14 mouse cellular contexts compared by ENCODE assay signal in the genomic region with DNA sequence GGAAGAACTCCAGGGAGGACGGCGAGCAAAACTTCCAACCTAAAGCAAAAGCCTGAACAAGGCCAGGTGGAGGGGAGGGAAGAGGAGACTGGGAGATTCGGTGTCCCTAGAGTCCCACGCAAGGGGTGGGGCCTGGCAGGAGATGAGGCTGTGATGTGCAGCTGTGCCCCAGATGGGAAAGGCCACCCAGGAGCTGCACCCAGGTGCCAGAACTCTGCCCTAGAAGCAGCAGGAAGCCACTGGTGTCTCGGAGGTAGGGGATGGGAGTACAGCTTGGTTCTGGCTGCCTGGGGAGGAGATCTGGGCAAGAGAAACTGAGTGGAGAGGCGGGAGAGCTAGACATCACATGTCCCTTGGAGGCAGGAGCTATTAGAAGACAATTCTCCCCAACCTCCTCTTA. TPM values are rescaled to one million over a fixed set of nuclear protein-coding genes. Genes with fewer than 3 reads are reported as not detected.
DNase-seq lines count a peak whose midpoint lies in the region; ATAC-seq and TF ChIP-seq lines count a peak whose summit lies in the region.
"Had no signal": no experiment of that assay in that cellular context is flagged by ENCODE, and none has a peak within 500 bp of the region (broad histone marks: within the 10 kb centered on the region; RNA-seq: fewer than 3 reads in every experiment).

No protein-coding gene starts in this region.

- H3K4me1 ChIP-seq in hindbrain, postnatal 0 days (ENCODE audit: insufficient read depth, low read length), result peaks cover 21% of the 10 kb centered on the region
- peaks cover 20% of the 10 kb centered on the region for H3K4me1 ChIP-seq in hindbrain, embryonic 12.5 days
- H3K4me1 ChIP-seq in neural tube, embryonic 15.5 days, result peaks cover 45% of the 10 kb centered on the region
- H3K4me1 ChIP-seq in lung, adult 2 months (ENCODE audit: control insufficient read depth, insufficient read depth, low read length), result no peaks in the 10 kb centered on the region

- no peak for TF ChIP-seq CTCF in hindbrain, postnatal 0 days (IDR thresholded peaks at IDR 0.05; ENCODE audit: low read depth)
- TF ChIP-seq CTCF in lung, adult 2 months (IDR thresholded peaks at IDR 0.05; ENCODE audit: insufficient read depth, low read length), result no peak

- no peak overlapping the region for H3K27ac ChIP-seq in hindbrain, postnatal 0 days
- H3K27ac ChIP-seq in hindbrain, embryonic 12.5 days, result no peak overlapping the region
- no peak overlapping the region for H3K27ac ChIP-seq in neural tube, embryonic 15.5 days (replicated peaks)
- H3K27ac ChIP-seq: embryonic facial prominence, embryonic 10.5 days; heart, adult 2 months; hindbrain, embryonic 13.5 days; liver, embryonic 13.5 days had no signal

- H3K4me3 ChIP-seq in hindbrain, postnatal 0 days (ENCODE audit: low read length), result no peak overlapping the region
- no peak overlapping the region for H3K4me3 ChIP-seq in hindbrain, embryonic 12.5 days
- no peak overlapping the region for H3K4me3 ChIP-seq in neural tube, embryonic 15.5 days (replicated peaks)
- no peak overlapping the region for H3K4me3 ChIP-seq in lung, adult 2 months (replicated peaks; ENCODE audit: extremely low read depth, low read depth, low read length)
- H3K4me3 ChIP-seq: erythroblast, embryonic 14.5 days; heart, adult 2 months; hindbrain, embryonic 13.5 days; liver, embryonic 13.5 days; myocyte had no signal

- H3K9ac ChIP-seq in hindbrain, postnatal 0 days (replicated peaks; ENCODE audit: low read length), result no peak overlapping the region
- no peak overlapping the region for H3K9ac ChIP-seq in hindbrain, embryonic 12.5 days
- peak overlapping the region; percentile 20; the same call in 1 of the 2 replicates for H3K9ac ChIP-seq in neural tube, embryonic 15.5 days (replicated peaks)
- H3K9ac ChIP-seq: hindbrain, embryonic 13.5 days; liver, embryonic 13.5 days had no signal

- peak; percentile 8; the same call in 1 of the 2 replicates for ATAC-seq in cerebellum, adult (ENCODE audit: insufficient number of reproducible peaks, low FRiP score, low TSS enrichment)
- ATAC-seq in hindbrain, postnatal 0 days, result no peak
- ATAC-seq in hindbrain, embryonic 12.5 days (ENCODE audit: low FRiP score), result no peak
- no peak for ATAC-seq in neural tube, embryonic 15.5 days (ENCODE audit: low FRiP score)

- no peaks in the 10 kb centered on the region for H3K27me3 ChIP-seq in hindbrain, postnatal 0 days (ENCODE audit: insufficient read depth, low read length)
- H3K27me3 ChIP-seq in hindbrain, embryonic 12.5 days, result peaks cover 6% of the 10 kb centered on the region
- H3K27me3 ChIP-seq in neural tube, embryonic 15.5 days (replicated peaks), result 0 out of 2 replicates have a peak, but pooled peaks cover 5% of the 10 kb centered on the region

- 0 out of 2 replicates have a peak overlapping the region, but pooled peaks have one; percentile 7 for H3K4me2 ChIP-seq in hindbrain, postnatal 0 days (ENCODE audit: low read depth, low read length)
- no peak overlapping the region for H3K4me2 ChIP-seq in hindbrain, embryonic 12.5 days (replicated peaks)
- peak overlapping the region; percentile 76 for H3K4me2 ChIP-seq in neural tube, embryonic 15.5 days
- H3K4me2 ChIP-seq: liver, embryonic 13.5 days had no signal

- WGBS in hindbrain, postnatal 0 days, result 56% methylated on average over 6 of the region's 6 CpGs
- WGBS in hindbrain, embryonic 12.5 days, result 68% methylated on average over 6 of the region's 6 CpGs
- WGBS in neural tube, embryonic 15.5 days, result 54% methylated on average over 6 of the region's 6 CpGs
- WGBS in lung, adult 2 months, result 60% methylated on average over 6 of the region's 6 CpGs

- peaks cover 6% of the 10 kb centered on the region; the same call in 1 of the 2 replicates for H3K36me3 ChIP-seq in hindbrain, postnatal 0 days (ENCODE audit: insufficient read depth, low read length)
- peaks cover 9% of the 10 kb centered on the region for H3K36me3 ChIP-seq in hindbrain, embryonic 12.5 days
- H3K36me3 ChIP-seq in neural tube, embryonic 15.5 days, result peaks cover 9% of the 10 kb centered on the region
- H3K36me3 ChIP-seq: liver, embryonic 13.5 days had no signal

- H3K9me3 ChIP-seq in hindbrain, postnatal 0 days (ENCODE audit: low read length), result no peaks in the 10 kb centered on the region
- H3K9me3 ChIP-seq in hindbrain, embryonic 12.5 days (replicated peaks), result no peaks in the 10 kb centered on the region
- H3K9me3 ChIP-seq in neural tube, embryonic 15.5 days (replicated peaks), result no peaks in the 10 kb centered on the region
- H3K9me3 ChIP-seq: embryonic facial prominence, embryonic 10.5 days; hindbrain, embryonic 13.5 days; liver, embryonic 13.5 days had no signal

- TF ChIP-seq POLR2A in lung, adult 2 months (IDR thresholded peaks at IDR 0.05; ENCODE audit: borderline replicate concordance, extremely low read depth, low read depth, low read length), result no peak

- DNase-seq in cerebellum, adult 8-10 months, result no peak
- no peak for DNase-seq in hindbrain, postnatal 0 days (ENCODE audit: low spot score)
- peak; percentile 73 for DNase-seq in brain, adult 2 months (ENCODE audit: low read depth, low spot score)
- no peak for DNase-seq in lung, adult 2 months
- no peak for DNase-seq in testis, postnatal 10 days (ENCODE audit: low spot score)

RNA-seq across cellular contexts. Expression of a gene that starts 3.4 kb away (rescaled TPM):
- 9.9 and 14.3 TPM in 2 replicates for total RNA-seq in hindbrain, postnatal 0 days (2014; rRNA removed)
- 9.0 and 9.7 TPM in 2 replicates for polyA plus RNA-seq in hindbrain, postnatal 0 days (2015; fragmentation: Nextera tagmentation; extraction: Ambion mirVana)
- polyA plus RNA-seq in hindbrain, embryonic 12.5 days (2016; fragmentation: Nextera tagmentation; extraction: Ambion mirVana), result 4.7 TPM in 2 replicates
- polyA plus RNA-seq in neural tube, embryonic 15.5 days (2015; fragmentation: Nextera tagmentation; extraction: Ambion mirVana), result 11.9 and 12.0 TPM in 2 replicates
- polyA plus RNA-seq in lung, adult 2 months (2012; rRNA removed), result 0.38 and 0.39 TPM in 2 replicates
- polyA plus RNA-seq: erythroblast, embryonic 14.5 days; myocyte had no signal

RNA-seq across cellular contexts. Expression of a gene that starts 17.2 kb away (rescaled TPM):
- total RNA-seq in hindbrain, postnatal 0 days (2014; rRNA removed), result 2.2 TPM in 2 replicates
- polyA plus RNA-seq in hindbrain, postnatal 0 days (2015; fragmentation: Nextera tagmentation; extraction: Ambion mirVana), result 0.79 and 0.85 TPM in 2 replicates
- 0.40 and 0.46 TPM in 2 replicates for polyA plus RNA-seq in hindbrain, embryonic 12.5 days (2016; fragmentation: Nextera tagmentation; extraction: Ambion mirVana)
- polyA plus RNA-seq in neural tube, embryonic 15.5 days (2015; fragmentation: Nextera tagmentation; extraction: Ambion mirVana), result 0.55 and 2.0 TPM in 2 replicates
- 0.34 and 1.0 TPM in 2 replicates for polyA plus RNA-seq in lung, adult 2 months (2012; rRNA removed)
- polyA plus RNA-seq: erythroblast, embryonic 14.5 days; myocyte had no signal

RNA-seq across cellular contexts. Expression of a gene that starts 42.0 kb away (rescaled TPM):
- not detected in 2 replicates for total RNA-seq in hindbrain, postnatal 0 days (2014; rRNA removed)
- 0.40 and 0.71 TPM in 2 replicates for polyA plus RNA-seq in hindbrain, postnatal 0 days (2015; fragmentation: Nextera tagmentation; extraction: Ambion mirVana)
- polyA plus RNA-seq in hindbrain, embryonic 12.5 days (2016; fragmentation: Nextera tagmentation; extraction: Ambion mirVana), result 0.31 TPM in 1 of 2 replicates, not detected in the other
- 0.32 and 1.7 TPM in 2 replicates for polyA plus RNA-seq in neural tube, embryonic 15.5 days (2015; fragmentation: Nextera tagmentation; extraction: Ambion mirVana)
- polyA plus RNA-seq in lung, adult 2 months (2012; rRNA removed), result 0.69 and 1.3 TPM in 2 replicates
- polyA plus RNA-seq: erythroblast, embryonic 14.5 days; myocyte had no signal
